Mouse (Mus musculus): Measurements from ENCODE around the gene Sult2a7.

- no peak for TF ChIP-seq HCFC1 (IDR thresholded peaks at IDR 0.05; ENCODE audit: borderline replicate concordance, insufficient read depth, low read length)
- no peak for TF ChIP-seq ZNF384 (IDR thresholded peaks at IDR 0.05; ENCODE audit: low read depth, low read length)
Measured at GRCm38 (mm10) chr7:14522636-14523035, 28.6 kb upstream of the Sult2a7 start.
